Mouse (Mus musculus) liver, embryonic 14.5 days (tissue): ENCODE results near the gene Hoxb4. TPM values are rescaled to one million over a fixed set of nuclear protein-coding genes. Genes with fewer than 3 reads are reported as not detected.

Experiments
- ATAC-seq: fragments of 200-750 bp; cut with Nextera tagmentation; 2 replicates; pipeline ENCODE4 v1.8.0; 2017; ENCODE audit warnings: moderate number of reproducible peaks, mild to moderate bottlenecking, moderate library complexity; ENCODE audit not compliant: insufficient read depth
- DNase-seq, 3 experiments: peaks; one replicate each; pipeline ENCODE4 v3.0.0-alpha.2; 2012 to 2013; ENCODE audit warnings: low read depth in 3 of 3, low spot score in 3 of 3
- H3K27ac ChIP-seq: fragments of 300-500 bp; sonication (generic); 2 replicates; pipeline ENCODE4 v1.5.1; 2014; ENCODE audit warnings: moderate library complexity, mild to moderate bottlenecking, control low read depth, inconsistent platforms
- H3K27me3 ChIP-seq: fragments of 300-500 bp; sonication (generic); 2 replicates; pipeline ENCODE4 v1.6.1; 2014; ENCODE audit warnings: mild to moderate bottlenecking, low read length, moderate library complexity; ENCODE audit not compliant: control insufficient read depth, insufficient read depth
- H3K36me3 ChIP-seq: fragments of 300-500 bp; sonication (generic); replicated peaks from 2 replicates; pipeline ENCODE4 v1.6.1; 2014; ENCODE audit warnings: low read depth; ENCODE audit not compliant: control insufficient read depth, insufficient read depth
- H3K4me1 ChIP-seq, 2 experiments: fragments of 200-500 bp in 1 of 2; fragments of 300-500 bp in 1 of 2; sonication (generic) in 1 of 2; replicated peaks; 2 replicates each; pipeline ENCODE4 v1.6.1; 2012 to 2014; ENCODE audit warnings: antibody characterized with exemption in 1 of 2, inconsistent platforms in 1 of 2, low read length in 1 of 2; ENCODE audit not compliant: control insufficient read depth in 2 of 2, insufficient read depth in 2 of 2
- H3K4me2 ChIP-seq: fragments of 300-500 bp; sonication (generic); 2 replicates; pipeline ENCODE4 v1.6.1; 2014; ENCODE audit warnings: low read depth, mild to moderate bottlenecking, control low read depth, moderate library complexity
- H3K4me3 ChIP-seq, 2 experiments: fragments of 200-500 bp in 1 of 2; fragments of 300-500 bp in 1 of 2; sonication (generic) in 1 of 2; 2 replicates each; pipeline ENCODE4 v1.5.1; 2012 to 2014; ENCODE audit warnings: low read depth in 2 of 2, low read length in 2 of 2, mild to moderate bottlenecking in 2 of 2, control low read depth in 1 of 2, inconsistent platforms in 1 of 2, moderate library complexity in 1 of 2; ENCODE audit not compliant: insufficient read depth in 1 of 2
- H3K9ac ChIP-seq: fragments of 300-500 bp; sonication (generic); replicated peaks from 2 replicates; pipeline ENCODE4 v1.6.1; 2014; ENCODE audit warnings: mild to moderate bottlenecking, control low read depth, moderate library complexity
- H3K9me3 ChIP-seq: fragments of 300-500 bp; sonication (generic); 2 replicates; pipeline ENCODE4 v1.6.1; 2016; ENCODE audit warnings: low read length, mixed read lengths; ENCODE audit not compliant: control insufficient read depth
- CTCF ChIP-seq: IDR thresholded peaks from 2 replicates; pipeline ENCODE4 v1.5.1; 2016; ENCODE audit warnings: antibody characterized with exemption, low read depth, control low read depth
- EP300 ChIP-seq: IDR thresholded peaks from 2 replicates; pipeline ENCODE4 v1.6.1; 2016; ENCODE audit warnings: antibody characterized with exemption, low read depth
- WGBS: fragments of 180-500 bp; shearing (Covaris S2); extraction: QIAGEN DNeasy Blood & Tissue Kit; methylation state at CpG from one replicate; pipeline ENCODE4 v1.1.7; 2014; ENCODE audit not compliant: insufficient replicate concordance; 5-methylcytosine and 5-hydroxymethylcytosine counted together
- polyA plus RNA-seq, 2 experiments: library from polyadenylated mRNA; depleted of rRNA in 1 of 2; stranded (reverse) in 1 of 2; unstranded in 1 of 2; fragments of >200 nt; fragmentation: Nextera tagmentation in 1 of 2; extraction: Ambion mirVana in 1 of 2; gene quantifications; 2 replicates each; pipeline versions ENCODE4 v1.2.1 to v1.2.3; 2012 to 2014

Hoxb4 gene
- polyA plus RNA-seq, 2 experiments, result 0.06 to 0.48 TPM

DNA sequence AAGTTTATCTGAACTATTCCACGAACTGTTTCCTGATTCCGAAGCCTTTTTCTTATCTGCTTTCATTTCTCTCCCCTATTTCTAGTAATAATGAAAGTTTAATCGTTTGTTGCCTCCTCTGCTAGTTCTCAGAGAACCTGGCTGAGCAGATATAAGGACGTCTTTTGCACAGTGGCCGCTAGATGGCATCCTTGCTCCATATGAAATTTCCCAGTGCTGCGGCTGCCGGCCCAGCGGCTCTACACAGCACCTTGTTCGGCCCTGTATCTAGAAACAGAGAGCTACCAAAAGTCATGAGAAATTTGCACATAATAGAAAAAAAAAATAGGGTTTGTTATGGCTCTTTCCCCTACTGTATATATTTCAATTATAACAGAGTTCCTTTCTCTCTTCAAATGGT is 39.3 kb upstream of the Hoxb4 start:
- WGBS, result under 1% methylated on average over 9 of the region's 9 CpGs
- H3K4me2 ChIP-seq, result no peak overlapping the region
- no peaks in the 10 kb centered on the region for H3K4me1 ChIP-seq
- H3K9me3 ChIP-seq, result no peaks in the 10 kb centered on the region
- no peak overlapping the region for H3K4me3 ChIP-seq
- no peak for ATAC-seq
- TF ChIP-seq CTCF (peak; percentile 73), EP300 (no peak)
- H3K9ac ChIP-seq, result no peak overlapping the region
- H3K27ac ChIP-seq, result no peak overlapping the region
- peaks cover 100% of the 10 kb centered on the region for H3K27me3 ChIP-seq
- H3K36me3 ChIP-seq, result no peaks in the 10 kb centered on the region
- DNase-seq, result peak; percentile 17 to 29 (median 23)

DNA sequence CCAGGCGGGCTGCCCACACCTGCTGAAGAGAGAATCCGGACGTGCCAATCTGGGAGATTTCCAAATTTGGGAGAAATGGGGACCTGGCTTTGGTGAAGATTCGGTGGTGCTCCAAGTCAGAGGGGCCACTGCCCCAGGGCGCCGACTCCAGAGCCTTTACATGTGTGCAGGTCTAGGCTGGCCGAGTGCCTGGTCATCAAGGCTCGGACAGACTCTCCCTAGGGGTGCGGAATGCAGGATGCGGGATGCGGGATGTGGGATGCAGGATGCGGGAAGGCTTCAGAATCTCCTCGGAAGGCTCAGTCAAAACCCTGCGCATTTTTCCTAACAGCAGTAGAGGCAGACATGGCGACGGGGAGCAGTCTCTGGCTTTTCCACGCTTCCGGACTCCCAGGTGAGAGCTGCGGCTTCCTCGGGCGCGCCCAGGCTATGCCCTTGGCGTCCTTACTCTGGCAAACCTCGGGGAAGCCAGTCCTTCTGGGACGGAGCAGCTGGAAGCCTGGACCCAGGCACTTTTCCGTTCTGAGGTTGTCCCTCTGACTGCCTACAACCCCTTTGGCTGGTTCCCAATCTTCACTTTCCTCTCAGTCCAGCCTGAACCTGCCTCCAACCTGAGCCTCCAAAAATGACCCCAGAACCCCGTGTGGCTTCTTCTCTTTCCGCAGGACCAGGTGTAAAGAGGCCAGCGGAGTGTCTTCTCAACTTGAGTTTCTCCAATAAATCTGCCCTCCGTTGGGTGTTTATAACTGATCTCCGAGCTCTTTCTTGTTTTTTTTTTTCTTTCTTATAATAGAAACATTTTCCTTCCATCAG is 38.4 kb upstream of the Hoxb4 start:
- 5% methylated on average over 31 of the region's 31 CpGs for WGBS
- peaks cover 100% of the 10 kb centered on the region for H3K27me3 ChIP-seq
- DNase-seq (no peak), ATAC-seq (no peak)
- H3K36me3 ChIP-seq, result no peaks in the 10 kb centered on the region
- TF ChIP-seq CTCF (no peak), EP300 (no peak)
- no peaks in the 10 kb centered on the region for H3K4me1 ChIP-seq
- H3K4me3 ChIP-seq, result no peak overlapping the region
- no peaks in the 10 kb centered on the region for H3K9me3 ChIP-seq
- no peak overlapping the region for H3K4me2 ChIP-seq
- H3K9ac ChIP-seq, result no peak overlapping the region
- H3K27ac ChIP-seq, result no peak overlapping the region

DNA sequence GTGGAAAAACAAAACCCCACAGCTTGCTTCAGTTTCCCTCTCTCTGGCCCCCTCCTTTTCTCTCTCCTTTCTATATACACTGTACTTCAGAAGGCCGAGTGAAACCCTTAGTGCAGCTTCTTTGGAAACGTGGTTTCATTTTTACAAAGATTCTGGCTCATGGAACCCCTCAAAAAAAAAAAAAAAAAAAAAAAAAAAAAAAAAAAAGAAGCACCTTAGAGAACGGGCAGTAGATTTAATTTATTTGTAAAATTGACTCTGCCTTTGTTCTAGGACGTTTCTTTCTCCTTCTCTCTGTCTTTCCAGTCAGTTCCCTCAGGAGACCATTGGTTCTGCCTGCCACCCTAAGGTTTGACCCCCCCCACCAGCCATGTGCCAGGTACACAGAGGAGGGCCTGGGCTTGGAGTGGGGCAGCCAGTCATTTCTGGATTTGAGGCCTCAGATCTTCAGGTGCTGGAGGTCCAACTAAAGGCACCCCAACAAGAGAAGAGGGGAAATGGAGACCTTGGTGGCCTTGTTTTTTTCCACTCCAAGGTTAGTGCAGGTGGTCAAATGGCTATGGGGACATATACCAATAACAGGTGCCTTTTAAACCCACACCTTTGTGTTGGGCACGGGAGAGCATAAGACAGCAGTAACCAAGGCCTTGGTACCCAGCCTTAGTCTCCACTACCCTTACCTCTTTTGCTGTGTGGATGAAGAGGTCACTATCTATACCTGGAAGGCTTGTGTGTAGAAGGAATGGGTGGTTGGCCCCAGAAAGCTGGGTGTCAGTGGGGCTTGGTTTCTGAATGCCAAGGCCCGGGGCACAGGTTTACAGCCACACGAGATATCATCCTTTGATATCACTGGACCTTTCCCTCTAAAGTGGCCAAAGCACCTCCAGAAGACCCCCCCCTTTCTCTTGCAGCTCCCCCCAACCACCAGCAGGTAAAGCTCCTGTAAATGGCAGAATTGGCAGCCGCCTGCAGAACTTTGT is 37.4 kb upstream of the Hoxb4 start:
- no peak overlapping the region for H3K4me3 ChIP-seq
- DNase-seq, result no peak
- no peak overlapping the region for H3K4me2 ChIP-seq
- no peak for ATAC-seq
- peaks cover 100% of the 10 kb centered on the region for H3K27me3 ChIP-seq
- H3K9ac ChIP-seq, result no peak overlapping the region
- no peak for TF ChIP-seq CTCF
- TF ChIP-seq EP300, result no peak
- H3K36me3 ChIP-seq, result no peaks in the 10 kb centered on the region
- 16% methylated on average over 8 of the region's 8 CpGs for WGBS
- H3K4me1 ChIP-seq, result no peaks in the 10 kb centered on the region
- H3K9me3 ChIP-seq, result no peaks in the 10 kb centered on the region
- H3K27ac ChIP-seq, result no peak overlapping the region

DNA sequence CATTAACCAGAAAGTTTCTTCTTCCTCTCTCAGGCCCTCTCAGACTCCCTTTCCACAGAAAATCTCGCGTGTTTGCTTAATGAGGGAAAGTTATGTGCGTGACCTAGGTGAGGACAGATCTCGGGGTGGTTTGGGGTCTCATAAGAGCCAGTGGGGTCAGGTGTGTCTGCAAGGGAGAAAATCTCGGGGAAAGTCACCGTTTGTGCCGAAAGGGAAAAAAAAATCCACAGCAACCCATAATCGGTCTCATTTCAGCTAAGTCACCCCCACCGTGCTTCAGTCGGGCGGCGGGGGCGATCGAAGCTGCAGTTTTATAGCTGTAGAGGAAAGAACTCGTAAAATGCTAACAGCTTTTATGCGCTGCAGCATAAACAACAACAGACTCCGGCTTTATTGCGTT is 36.7 kb upstream of the Hoxb4 start:
- H3K4me1 ChIP-seq, result no peaks in the 10 kb centered on the region
- peaks cover 100% of the 10 kb centered on the region for H3K27me3 ChIP-seq
- no peaks in the 10 kb centered on the region for H3K9me3 ChIP-seq
- no peak for TF ChIP-seq EP300
- TF ChIP-seq CTCF, result no peak
- no peak for ATAC-seq
- WGBS, result 5% methylated on average over 18 of the region's 18 CpGs
- no peak overlapping the region for H3K9ac ChIP-seq
- no peak overlapping the region for H3K4me2 ChIP-seq
- H3K27ac ChIP-seq, result no peak overlapping the region
- H3K36me3 ChIP-seq, result no peaks in the 10 kb centered on the region
- H3K4me3 ChIP-seq, result no peak overlapping the region
- DNase-seq, result no peak

DNA sequence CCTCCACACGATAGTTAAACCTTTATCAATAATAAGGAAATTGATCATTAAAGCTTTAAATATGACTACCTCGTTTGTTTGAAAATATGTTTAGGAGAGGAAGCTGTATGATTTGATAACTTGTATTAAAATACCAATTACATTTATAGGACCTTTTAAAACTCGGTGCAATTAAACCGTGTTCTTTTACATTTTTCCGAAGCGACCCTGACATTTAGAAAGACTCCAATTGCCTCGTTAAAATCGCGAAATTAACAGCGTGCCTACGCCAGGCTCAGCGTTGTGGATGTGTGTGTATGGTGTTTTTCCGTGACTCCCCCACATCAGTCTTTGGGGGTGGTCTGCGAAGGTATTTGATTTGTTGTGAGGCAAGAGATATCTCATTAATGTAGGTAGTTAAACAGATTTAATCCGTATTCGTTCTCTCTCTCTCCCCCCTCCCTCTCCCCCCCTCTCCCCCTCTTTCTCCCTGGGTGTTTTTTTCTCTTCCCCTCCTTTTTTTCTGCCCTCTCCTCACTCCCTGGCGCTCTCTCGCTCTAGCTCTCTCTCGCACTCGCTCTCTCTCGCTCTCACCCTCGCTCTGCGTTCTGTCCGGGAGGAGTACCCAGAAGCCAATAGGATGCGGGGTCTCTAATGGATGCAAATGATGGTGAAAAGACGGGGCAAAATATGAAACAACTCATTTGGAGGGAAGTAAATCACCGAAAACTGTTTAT is 36.1 kb upstream of the Hoxb4 start, which contains the start of gene Hoxb8:
Gene Hoxb8 (plus strand): TSS at position 51 of the 716 bp plus-strand sequence.
- ATAC-seq (no peak), DNase-seq (no peak)
- WGBS, result 2% methylated on average over 27 of the region's 27 CpGs
- Histone ChIP-seq H3K4me1 (no peaks in the 10 kb centered on the region), H3K27me3 (peaks cover 100% of the 10 kb centered on the region), H3K4me3 (no peak within 1 kb of the TSS), H3K4me2 (no peak within 1 kb of the TSS), H3K27ac (no peak within 1 kb of the TSS), H3K9ac (no peak within 1 kb of the TSS), H3K36me3 (no peaks in the 10 kb centered on the region), H3K9me3 (no peaks in the 10 kb centered on the region)
- TF ChIP-seq CTCF (no peak), EP300 (no peak)
